Mouse (Mus musculus) bone marrow macrophage, adult 2 months (primary cell): Measurements from ENCODE around the gene Cxcr6. TPM values are rescaled to one million over a fixed set of nuclear protein-coding genes. Genes with fewer than 3 reads are reported as not detected.

Experiments
- H3K27ac ChIP-seq: 2 replicates; pipeline ENCODE4 v1.5.1; 2012; ENCODE audit warnings: low read depth, low read length; ENCODE audit not compliant: insufficient read depth
- H3K4me1 ChIP-seq: 2 replicates; pipeline ENCODE4 v1.6.1; 2012; ENCODE audit warnings: low read length; ENCODE audit not compliant: control insufficient read depth, insufficient read depth
- H3K4me3 ChIP-seq: 2 replicates; pipeline ENCODE4 v1.5.1; 2012; ENCODE audit warnings: mild to moderate bottlenecking, low read length, moderate library complexity; ENCODE audit not compliant: insufficient read depth
- CTCF ChIP-seq: IDR thresholded peaks from 2 replicates; pipeline ENCODE4 v1.5.1; 2012; ENCODE audit warnings: low read depth, mild to moderate bottlenecking, low read length, moderate library complexity
- POLR2A ChIP-seq: IDR thresholded peaks from 2 replicates; pipeline ENCODE4 v1.6.1; 2012; ENCODE audit warnings: mild to moderate bottlenecking, low read depth, low read length, borderline replicate concordance
- polyA plus RNA-seq: library from polyadenylated mRNA; stranded (reverse); fragments of >200 nt; gene quantifications from 2 replicates; pipeline ENCODE4 v1.2.4, GENCODE M21; 2012; ENCODE audit not compliant: missing spikeins, insufficient read depth, insufficient read length

Gene Cxcr6
- polyA plus RNA-seq, 1 experiment: not detected

GRCm38 (mm10) chr9:123850705-123851061, 44.4 kb downstream of the Cxcr6 start:
- H3K27ac ChIP-seq: peak overlapping the region; percentile 93
- peaks cover 36% of the 10 kb centered on the region for H3K4me1 ChIP-seq
- TF ChIP-seq CTCF: no peak
- TF ChIP-seq POLR2A: no peak
- peak overlapping the region; percentile 78 for H3K4me3 ChIP-seq

- peak overlapping the region; percentile 78 for H3K4me3 ChIP-seq
- H3K27ac ChIP-seq: peak overlapping the region; percentile 93
- H3K4me1 ChIP-seq: peaks cover 37% of the 10 kb centered on the region
- TF ChIP-seq POLR2A (no peak), CTCF (no peak)
Measured at GRCm38 (mm10) chr9:123851062-123851712, 44.9 kb downstream of the Cxcr6 start.

GRCm38 (mm10) chr9:123851713-123852448, 45.6 kb downstream of the Cxcr6 start, which contains the start of gene Fyco1:
Fyco1 (minus strand) TSS chr9:123851899.
- peak within 1 kb of the TSS; percentile 78 for H3K4me3 ChIP-seq
- H3K27ac ChIP-seq: peak within 1 kb of the TSS; percentile 97
- peaks cover 40% of the 10 kb centered on the region for H3K4me1 ChIP-seq
- TF ChIP-seq CTCF (no peak), POLR2A (no peak)

GRCm38 (mm10) chr9:123852449-123853390, 46.4 kb downstream of the Cxcr6 start:
- H3K27ac ChIP-seq: peak overlapping the region; percentile 97
- H3K4me1 ChIP-seq: peaks cover 37% of the 10 kb centered on the region
- H3K4me3 ChIP-seq: peak overlapping the region; percentile 50

GRCm38 (mm10) chr9:123856836-123857235, 50.6 kb downstream of the Cxcr6 start:
- TF ChIP-seq POLR2A (no peak), CTCF (no peak)
- Histone ChIP-seq H3K4me3 (no peak overlapping the region), H3K27ac (0 out of 2 replicates have a peak overlapping the region, but pooled peaks have one; percentile 32), H3K4me1 (peaks cover 29% of the 10 kb centered on the region)

More at GRCm38 (mm10) chr9:123852449-123853390, 46.4 kb downstream of the Cxcr6 start:
- TF ChIP-seq CTCF: no peak
- no peak for TF ChIP-seq POLR2A

Other genes starting within 250 kb of the Cxcr6 start
- 0.12 TPM in 1 of 2 replicates, not detected in the other for gene Slc6a20b, start 173.9 kb upstream of the Cxcr6 start, polyA plus RNA-seq
- not detected in 2 replicates for gene Ccr9, start 128.0 kb upstream of the Cxcr6 start, polyA plus RNA-seq
- not detected in 2 replicates for gene Slc6a20a, start 127.6 kb upstream of the Cxcr6 start, polyA plus RNA-seq
- gene Lztfl1, start 88.8 kb upstream of the Cxcr6 start, polyA plus RNA-seq: 34.7 and 37.9 TPM in 2 replicates
- gene Fyco1, start 45.4 kb downstream of the Cxcr6 start, polyA plus RNA-seq: 15.0 and 16.2 TPM in 2 replicates
- gene Xcr1, start 55.6 kb downstream of the Cxcr6 start, polyA plus RNA-seq: not detected in 2 replicates
- gene Ccr1, start 162.2 kb downstream of the Cxcr6 start, polyA plus RNA-seq: 6.0 and 6.5 TPM in 2 replicates
- 1.3 TPM in 1 of 2 replicates, not detected in the other for gene Ccr1l1, start 171.9 kb downstream of the Cxcr6 start, polyA plus RNA-seq
- gene Ccr3, start 215.5 kb downstream of the Cxcr6 start, polyA plus RNA-seq: 4.6 and 4.9 TPM in 2 replicates